Mouse (Mus musculus): Measurements from ENCODE around the gene Stk33. TPM values are rescaled to one million over a fixed set of nuclear protein-coding genes. Genes with fewer than 3 reads are reported as not detected.

Stk33 gene
- polyA plus RNA-seq, 1 experiment: not detected

DNA sequence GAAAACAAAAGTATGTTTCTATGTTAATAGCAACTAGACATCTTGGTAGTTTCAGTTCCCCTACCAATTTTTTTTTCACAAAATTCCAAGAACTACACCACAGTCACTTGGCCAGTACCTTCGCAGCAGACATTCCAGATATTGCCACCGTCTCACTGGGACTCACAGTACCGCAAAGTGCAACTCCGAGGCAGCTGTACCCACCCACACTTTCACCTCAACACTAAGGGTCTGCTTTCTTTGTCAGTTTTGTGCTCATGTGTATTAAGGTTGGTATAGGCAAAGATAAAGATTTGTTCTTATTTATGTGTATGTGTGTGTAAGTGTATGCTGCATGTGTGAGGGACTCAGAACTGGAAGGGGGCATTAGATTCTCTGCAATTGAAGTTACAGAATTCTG, 156.8 kb downstream of the Stk33 start:
- TF ChIP-seq CTCF (IDR thresholded peaks at IDR 0.05; ENCODE audit: control insufficient read depth, insufficient read depth, low read length): no peak
- no peak for TF ChIP-seq POLR2A (IDR thresholded peaks at IDR 0.05; ENCODE audit: borderline replicate concordance, control insufficient read depth, low read depth, low read length)
- 62% methylated on average over 4 of the region's 4 CpGs for WGBS
- no peaks in the 10 kb centered on the region for H3K4me1 ChIP-seq (ENCODE audit: control insufficient read depth, insufficient read depth, low read length)
- H3K4me3 ChIP-seq (replicated peaks; ENCODE audit: control insufficient read depth, low read depth, low read length): no peak overlapping the region
- H3K27ac ChIP-seq (ENCODE audit: control insufficient read depth, insufficient read depth, low read depth, low read length, poor library complexity): no peak overlapping the region

DNA sequence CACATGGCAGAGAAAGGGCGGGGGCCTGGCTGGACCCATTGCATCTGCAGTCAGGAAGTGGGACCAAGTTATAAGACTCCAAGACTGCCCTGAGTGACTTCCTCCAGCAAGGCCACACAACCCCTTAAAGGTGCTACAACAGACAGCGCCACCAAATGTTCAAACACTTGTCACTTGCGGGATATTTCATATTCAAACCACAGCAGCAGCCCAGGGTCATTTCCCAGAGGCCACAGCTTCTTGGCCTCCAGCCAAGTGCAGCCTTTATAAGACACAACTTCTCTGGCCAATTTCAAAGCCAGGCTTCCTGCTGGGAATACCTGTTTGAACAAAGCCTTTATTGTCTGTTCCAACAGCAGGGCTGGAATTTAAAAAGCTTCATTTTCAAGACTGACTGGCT, 162.3 kb downstream of the Stk33 start:
- WGBS: 16% methylated on average over 3 of the region's 3 CpGs
- Histone ChIP-seq H3K4me1 (ENCODE audit: control insufficient read depth, insufficient read depth, low read length) (no peaks in the 10 kb centered on the region), H3K4me3 (replicated peaks; ENCODE audit: control insufficient read depth, low read depth, low read length) (no peak overlapping the region), H3K27ac (ENCODE audit: control insufficient read depth, insufficient read depth, low read depth, low read length, poor library complexity) (no peak overlapping the region)
- TF ChIP-seq POLR2A (IDR thresholded peaks at IDR 0.05; ENCODE audit: borderline replicate concordance, control insufficient read depth, low read depth, low read length): no peak
- no peak for TF ChIP-seq CTCF (IDR thresholded peaks at IDR 0.05; ENCODE audit: control insufficient read depth, insufficient read depth, low read length)

DNA sequence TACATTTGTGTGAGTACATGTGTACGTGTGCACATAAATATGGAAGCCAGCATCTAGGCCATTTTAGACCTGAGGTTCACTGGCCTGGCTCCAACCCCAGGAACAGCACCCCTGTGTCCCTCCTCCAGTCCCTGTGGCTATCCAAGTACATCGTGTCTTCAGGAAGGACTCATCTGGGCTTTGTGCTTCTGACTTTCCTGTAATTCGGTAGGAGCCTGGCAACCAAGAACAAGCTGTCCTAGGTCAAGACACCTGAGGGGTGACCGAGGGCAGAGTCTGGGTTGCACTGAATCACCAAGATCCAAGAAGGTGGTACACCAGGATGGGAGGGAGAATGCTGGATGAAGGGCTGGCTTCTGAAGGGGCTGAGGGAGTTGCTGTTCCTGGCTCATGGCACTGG, 163.0 kb downstream of the Stk33 start:
- TF ChIP-seq CTCF (IDR thresholded peaks at IDR 0.05; ENCODE audit: control insufficient read depth, insufficient read depth, low read length): no peak
- TF ChIP-seq POLR2A (IDR thresholded peaks at IDR 0.05; ENCODE audit: borderline replicate concordance, control insufficient read depth, low read depth, low read length): no peak
- WGBS: 73% methylated on average over 4 of the region's 4 CpGs
- no peaks in the 10 kb centered on the region for H3K4me1 ChIP-seq (ENCODE audit: control insufficient read depth, insufficient read depth, low read length)

DNA sequence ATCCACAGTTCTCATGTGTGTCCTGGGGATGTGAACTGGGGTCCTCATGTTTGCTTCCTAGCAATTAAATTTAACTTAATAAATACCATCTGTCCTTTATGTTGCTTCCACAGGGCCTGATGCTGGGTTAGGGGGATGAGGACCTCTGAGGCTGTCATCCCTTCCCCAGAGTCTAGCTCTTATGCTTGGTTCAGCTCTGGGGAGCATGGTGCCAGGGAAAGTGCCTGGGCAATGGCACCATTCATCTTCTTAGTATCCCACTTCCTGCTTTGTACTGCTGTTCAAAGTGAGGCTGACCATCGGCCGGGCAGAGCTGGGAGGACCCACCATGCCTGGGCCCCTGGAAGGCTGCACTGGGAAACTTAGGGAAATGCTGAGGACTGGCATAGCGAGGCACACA, 163.7 kb downstream of the Stk33 start:
- TF ChIP-seq POLR2A (IDR thresholded peaks at IDR 0.05; ENCODE audit: borderline replicate concordance, control insufficient read depth, low read depth, low read length) (no peak), CTCF (IDR thresholded peaks at IDR 0.05; ENCODE audit: control insufficient read depth, insufficient read depth, low read length) (no peak)
- WGBS: 79% methylated on average over 3 of the region's 3 CpGs
- no peak overlapping the region for H3K27ac ChIP-seq (ENCODE audit: control insufficient read depth, insufficient read depth, low read depth, low read length, poor library complexity)
- H3K4me1 ChIP-seq (ENCODE audit: control insufficient read depth, insufficient read depth, low read length): no peaks in the 10 kb centered on the region
- H3K4me3 ChIP-seq (replicated peaks; ENCODE audit: control insufficient read depth, low read depth, low read length): no peak overlapping the region

More for the DNA sequence above, 163.0 kb downstream of the Stk33 start:
- Histone ChIP-seq H3K4me3 (replicated peaks; ENCODE audit: control insufficient read depth, low read depth, low read length) (no peak overlapping the region), H3K27ac (ENCODE audit: control insufficient read depth, insufficient read depth, low read depth, low read length, poor library complexity) (no peak overlapping the region)

DNA sequence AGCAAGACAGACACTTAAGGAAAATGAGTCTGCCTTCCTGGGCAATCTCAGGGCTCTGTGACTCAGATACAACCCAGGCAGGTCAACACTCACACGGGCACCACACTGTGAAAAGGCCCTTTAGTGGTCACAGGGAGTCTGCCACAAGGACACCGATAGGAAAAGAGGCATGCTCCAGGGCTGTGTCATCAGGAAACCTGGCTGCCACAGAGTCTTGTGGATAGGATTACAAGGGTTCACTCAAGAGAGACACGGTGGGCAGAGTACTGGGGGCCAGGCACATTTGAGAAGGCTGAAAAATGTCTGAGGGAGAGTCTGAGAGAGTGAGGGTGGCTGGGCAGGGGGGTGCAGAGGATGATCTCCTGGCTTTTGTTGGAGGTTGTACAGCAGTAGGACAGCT, 164.6 kb downstream of the Stk33 start:
- Histone ChIP-seq H3K27ac (ENCODE audit: control insufficient read depth, insufficient read depth, low read depth, low read length, poor library complexity) (no peak overlapping the region), H3K4me1 (ENCODE audit: control insufficient read depth, insufficient read depth, low read length) (no peaks in the 10 kb centered on the region; the same call in 1 of the 2 replicates), H3K4me3 (replicated peaks; ENCODE audit: control insufficient read depth, low read depth, low read length) (no peak overlapping the region)
- no peak for TF ChIP-seq POLR2A (IDR thresholded peaks at IDR 0.05; ENCODE audit: borderline replicate concordance, control insufficient read depth, low read depth, low read length)
- no peak for TF ChIP-seq CTCF (IDR thresholded peaks at IDR 0.05; ENCODE audit: control insufficient read depth, insufficient read depth, low read length)
- WGBS: 62% methylated on average over 3 of the region's 3 CpGs

DNA sequence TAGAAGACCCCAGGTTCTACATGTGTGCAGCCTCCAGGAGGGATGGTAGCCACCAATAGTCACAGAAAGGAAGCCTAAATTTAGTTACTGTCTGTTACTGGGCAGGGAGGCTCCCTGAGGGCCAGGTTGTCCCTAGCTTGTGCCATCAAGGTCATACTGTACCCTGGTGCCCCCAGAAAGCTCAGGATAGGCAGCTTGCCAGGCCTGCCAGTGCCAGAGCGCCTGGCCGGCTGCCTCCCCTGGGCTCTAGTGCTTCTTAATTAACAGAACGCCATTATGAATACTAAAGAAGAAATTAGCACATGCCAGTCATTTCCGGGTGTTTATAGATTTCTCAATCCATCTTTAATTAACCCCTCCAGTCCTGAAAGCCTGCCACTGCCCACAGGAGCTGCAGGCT, 169.8 kb downstream of the Stk33 start:
- TF ChIP-seq CTCF (IDR thresholded peaks at IDR 0.05; ENCODE audit: control insufficient read depth, insufficient read depth, low read length): no peak
- TF ChIP-seq POLR2A (IDR thresholded peaks at IDR 0.05; ENCODE audit: borderline replicate concordance, control insufficient read depth, low read depth, low read length): no peak
- H3K4me3 ChIP-seq (replicated peaks; ENCODE audit: control insufficient read depth, low read depth, low read length): no peak overlapping the region
- H3K27ac ChIP-seq (ENCODE audit: control insufficient read depth, insufficient read depth, low read depth, low read length, poor library complexity): no peak overlapping the region
- WGBS: 53% methylated on average over 4 of the region's 4 CpGs
- H3K4me1 ChIP-seq (ENCODE audit: control insufficient read depth, insufficient read depth, low read length): peaks cover 2% of the 10 kb centered on the region; the same call in 1 of the 2 replicates

DNA sequence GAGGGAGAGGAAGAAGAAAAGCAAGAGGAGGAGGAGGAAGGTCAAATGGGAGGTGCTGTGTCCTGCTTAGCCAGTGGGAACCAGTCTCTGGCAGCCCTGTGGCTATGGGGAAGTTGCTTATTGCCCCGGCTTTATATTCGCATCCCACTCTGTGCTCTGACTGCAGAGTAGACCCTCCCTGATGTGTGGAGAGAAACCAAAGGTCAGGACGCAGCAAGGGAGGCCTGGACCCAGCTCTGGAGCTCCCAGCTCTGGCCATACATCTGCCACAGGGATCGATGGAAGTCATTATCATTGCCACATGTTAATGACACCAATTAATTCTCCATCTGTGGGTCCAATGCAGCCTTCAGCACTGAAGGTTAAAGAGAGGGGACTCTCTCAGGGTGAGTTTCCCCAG, 171.5 kb downstream of the Stk33 start:
- H3K4me1 ChIP-seq (ENCODE audit: control insufficient read depth, insufficient read depth, low read length): peaks cover 2% of the 10 kb centered on the region; the same call in 1 of the 2 replicates
- 44% methylated on average over 4 of the region's 4 CpGs for WGBS
- no peak overlapping the region for H3K4me3 ChIP-seq (replicated peaks; ENCODE audit: control insufficient read depth, low read depth, low read length)
- no peak for TF ChIP-seq CTCF (IDR thresholded peaks at IDR 0.05; ENCODE audit: control insufficient read depth, insufficient read depth, low read length)
- no peak for TF ChIP-seq POLR2A (IDR thresholded peaks at IDR 0.05; ENCODE audit: borderline replicate concordance, control insufficient read depth, low read depth, low read length)
- no peak overlapping the region for H3K27ac ChIP-seq (ENCODE audit: control insufficient read depth, insufficient read depth, low read depth, low read length, poor library complexity)

DNA sequence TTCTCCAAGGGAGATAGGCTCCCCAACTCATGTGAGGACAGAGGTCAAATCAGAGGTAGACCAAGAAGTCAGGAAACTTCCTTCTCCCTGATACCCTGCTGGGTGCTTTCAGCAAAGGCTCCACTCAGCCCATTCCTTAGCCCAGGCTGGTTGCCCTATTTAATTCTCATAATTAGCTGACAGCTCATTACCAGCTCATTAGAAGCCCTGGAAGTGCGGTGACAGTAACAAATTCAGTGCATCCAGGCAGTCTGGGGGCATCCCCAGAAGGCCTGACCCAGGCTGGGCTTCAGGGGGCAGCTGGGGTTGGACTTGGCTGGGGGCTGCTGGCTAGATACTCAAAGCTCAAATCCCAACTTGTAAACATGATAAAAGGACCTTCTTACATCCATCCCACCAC, 172.7 kb downstream of the Stk33 start:
- Histone ChIP-seq H3K4me1 (ENCODE audit: control insufficient read depth, insufficient read depth, low read length) (peaks cover 2% of the 10 kb centered on the region; the same call in 1 of the 2 replicates), H3K4me3 (replicated peaks; ENCODE audit: control insufficient read depth, low read depth, low read length) (no peak overlapping the region), H3K27ac (ENCODE audit: control insufficient read depth, insufficient read depth, low read depth, low read length, poor library complexity) (no peak overlapping the region)
- no peak for TF ChIP-seq POLR2A (IDR thresholded peaks at IDR 0.05; ENCODE audit: borderline replicate concordance, control insufficient read depth, low read depth, low read length)
- TF ChIP-seq CTCF (IDR thresholded peaks at IDR 0.05; ENCODE audit: control insufficient read depth, insufficient read depth, low read length): no peak
- WGBS: 81% methylated on average over 1 of the region's 1 CpGs

DNA sequence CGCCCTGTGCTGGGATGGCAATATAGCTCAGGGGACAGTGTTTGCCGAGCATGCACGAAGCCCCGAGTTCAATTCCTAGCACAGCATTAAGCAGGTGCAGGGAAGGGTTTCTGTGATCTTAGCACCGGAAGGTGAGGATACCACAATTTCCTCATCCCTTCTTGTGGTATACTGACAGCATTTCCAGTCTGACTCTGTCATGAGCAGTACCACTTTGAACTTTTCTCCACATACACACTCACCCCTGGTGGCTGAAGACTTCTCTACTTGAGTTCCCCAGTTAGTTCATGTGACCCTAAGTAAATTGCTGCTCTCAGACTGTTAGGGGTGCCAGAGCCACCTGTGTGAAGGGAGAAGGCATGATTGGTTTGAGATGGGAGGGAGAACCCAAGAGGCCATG, 173.3 kb downstream of the Stk33 start:
- Histone ChIP-seq H3K4me1 (ENCODE audit: control insufficient read depth, insufficient read depth, low read length) (peaks cover 2% of the 10 kb centered on the region; the same call in 1 of the 2 replicates), H3K4me3 (replicated peaks; ENCODE audit: control insufficient read depth, low read depth, low read length) (no peak overlapping the region), H3K27ac (ENCODE audit: control insufficient read depth, insufficient read depth, low read depth, low read length, poor library complexity) (no peak overlapping the region)
- WGBS: 18% methylated on average over 5 of the region's 5 CpGs
- TF ChIP-seq CTCF (IDR thresholded peaks at IDR 0.05; ENCODE audit: control insufficient read depth, insufficient read depth, low read length) (no peak), POLR2A (IDR thresholded peaks at IDR 0.05; ENCODE audit: borderline replicate concordance, control insufficient read depth, low read depth, low read length) (no peak)
